Mouse (Mus musculus): ENCODE results near the gene Hmgb2. TPM values are rescaled to one million over a fixed set of nuclear protein-coding genes. Genes with fewer than 3 reads are reported as not detected.

The Hmgb2 gene
- polyA plus RNA-seq, 1 experiment from 2014 or later = 210 TPM

GRCm38 (mm10) chr8:57538601-57539000, 26.9 kb downstream of the Hmgb2 start:
- H3K4me2 ChIP-seq (replicated peaks) = no peak overlapping the region
- no peaks in the 10 kb centered on the region for H3K9me3 ChIP-seq
- 88% methylated on average over 7 of the region's 7 CpGs for whole genome bisulfite sequencing
- no peaks in the 10 kb centered on the region for H3K4me1 ChIP-seq (replicated peaks)
- H3K9ac ChIP-seq (replicated peaks) = no peak overlapping the region
- no peak for ATAC-seq
- no peak overlapping the region for H3K4me3 ChIP-seq (replicated peaks)
- H3K27me3 ChIP-seq = no peaks in the 10 kb centered on the region
- peaks cover 15% of the 10 kb centered on the region for H3K36me3 ChIP-seq
- no peak overlapping the region for H3K27ac ChIP-seq

- no peak overlapping the region for H3K4me2 ChIP-seq (replicated peaks)
- H3K27me3 ChIP-seq = no peaks in the 10 kb centered on the region
- H3K27ac ChIP-seq = no peak overlapping the region
- no peak overlapping the region for H3K9ac ChIP-seq (replicated peaks)
- WGBS = 47% methylated on average over 12 of the region's 12 CpGs
- no peaks in the 10 kb centered on the region for H3K4me1 ChIP-seq (replicated peaks)
- H3K9me3 ChIP-seq = no peaks in the 10 kb centered on the region
- ATAC-seq = peak; percentile 66
- no peak overlapping the region for H3K4me3 ChIP-seq (replicated peaks)
- peaks cover 10% of the 10 kb centered on the region for H3K36me3 ChIP-seq
These were observed 28.6 kb downstream of the Hmgb2 start for GRCm38 (mm10) chr8:57540110-57540838.

- Histone ChIP-seq H3K36me3 (peaks cover 6% of the 10 kb centered on the region), H3K4me1 (replicated peaks) (no peaks in the 10 kb centered on the region), H3K27ac (no peak overlapping the region), H3K27me3 (no peaks in the 10 kb centered on the region), H3K9ac (replicated peaks) (no peak overlapping the region), H3K4me2 (replicated peaks) (no peak overlapping the region), H3K9me3 (no peaks in the 10 kb centered on the region), H3K4me3 (replicated peaks) (no peak overlapping the region)
- ATAC-seq = no peak
- WGBS = 92% methylated on average over 11 of the region's 11 CpGs
These were observed 29.2 kb downstream of the Hmgb2 start for GRCm38 (mm10) chr8:57540951-57541350.

DNA sequence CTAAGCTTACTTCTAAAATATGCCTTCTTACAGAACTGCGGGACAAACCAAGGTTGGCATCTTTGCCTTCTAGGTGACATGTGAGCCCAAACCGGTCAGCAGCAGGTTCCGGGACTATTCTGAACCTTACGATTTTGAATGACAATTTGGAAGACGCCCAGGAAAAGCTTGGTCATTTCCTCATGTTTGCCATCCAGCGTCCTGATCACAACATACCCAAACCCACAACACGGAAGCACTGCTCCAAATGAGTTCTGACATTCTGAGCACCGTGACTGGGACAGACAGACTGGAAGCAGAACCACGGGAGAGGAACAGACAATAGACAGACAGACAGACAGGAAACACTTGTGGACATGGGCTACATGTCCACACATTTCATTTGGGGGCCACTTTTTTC, 29.7 kb downstream of the Hmgb2 start:
- H3K9me3 ChIP-seq = no peaks in the 10 kb centered on the region
- no peaks in the 10 kb centered on the region for H3K4me1 ChIP-seq (replicated peaks)
- no peak for ATAC-seq
- H3K9ac ChIP-seq (replicated peaks) = no peak overlapping the region
- no peak overlapping the region for H3K4me3 ChIP-seq (replicated peaks)
- H3K27me3 ChIP-seq = no peaks in the 10 kb centered on the region
- peaks cover 1% of the 10 kb centered on the region for H3K36me3 ChIP-seq
- no peak overlapping the region for H3K27ac ChIP-seq
- 91% methylated on average over 9 of the region's 9 CpGs for WGBS
- no peak overlapping the region for H3K4me2 ChIP-seq (replicated peaks)

GRCm38 (mm10) chr8:57546401-57546800, 34.7 kb downstream of the Hmgb2 start:
- ATAC-seq = no peak
- H3K27me3 ChIP-seq = no peaks in the 10 kb centered on the region
- no peak overlapping the region for H3K9ac ChIP-seq (replicated peaks)
- H3K4me1 ChIP-seq (replicated peaks) = no peaks in the 10 kb centered on the region
- H3K9me3 ChIP-seq = no peaks in the 10 kb centered on the region
- no peak overlapping the region for H3K27ac ChIP-seq
- 91% methylated on average over 3 of the region's 3 CpGs for WGBS
- H3K4me3 ChIP-seq (replicated peaks) = no peak overlapping the region
- no peak overlapping the region for H3K4me2 ChIP-seq (replicated peaks)
- no peaks in the 10 kb centered on the region for H3K36me3 ChIP-seq

- Histone ChIP-seq H3K27ac (no peak overlapping the region), H3K27me3 (no peaks in the 10 kb centered on the region), H3K4me1 (replicated peaks) (no peaks in the 10 kb centered on the region), H3K4me2 (replicated peaks) (no peak overlapping the region), H3K4me3 (replicated peaks) (no peak overlapping the region), H3K9ac (replicated peaks) (no peak overlapping the region), H3K9me3 (no peaks in the 10 kb centered on the region), H3K36me3 (no peaks in the 10 kb centered on the region)
- WGBS = 80% methylated on average over 3 of the region's 3 CpGs
- no peak for ATAC-seq
These were observed 35.1 kb downstream of the Hmgb2 start for GRCm38 (mm10) chr8:57546834-57547233.

GRCm38 (mm10) chr8:57547581-57547980, 35.9 kb downstream of the Hmgb2 start:
- no peak for ATAC-seq
- H3K4me2 ChIP-seq (replicated peaks) = no peak overlapping the region
- WGBS = 65% methylated on average over 12 of the region's 12 CpGs
- H3K4me1 ChIP-seq (replicated peaks) = no peaks in the 10 kb centered on the region
- no peaks in the 10 kb centered on the region for H3K36me3 ChIP-seq
- H3K9ac ChIP-seq (replicated peaks) = no peak overlapping the region
- no peak overlapping the region for H3K4me3 ChIP-seq (replicated peaks)
- H3K27me3 ChIP-seq = no peaks in the 10 kb centered on the region
- H3K9me3 ChIP-seq = no peaks in the 10 kb centered on the region
- H3K27ac ChIP-seq = no peak overlapping the region

- no peak for ATAC-seq
- Histone ChIP-seq H3K27ac (no peak overlapping the region), H3K4me2 (replicated peaks) (no peak overlapping the region), H3K4me3 (replicated peaks) (no peak overlapping the region), H3K36me3 (no peaks in the 10 kb centered on the region), H3K9me3 (no peaks in the 10 kb centered on the region), H3K27me3 (no peaks in the 10 kb centered on the region), H3K4me1 (replicated peaks) (no peaks in the 10 kb centered on the region), H3K9ac (replicated peaks) (no peak overlapping the region)
- WGBS = 90% methylated on average over 14 of the region's 14 CpGs
These were observed 40.7 kb downstream of the Hmgb2 start for GRCm38 (mm10) chr8:57552102-57553032.

- H3K27me3 ChIP-seq = no peaks in the 10 kb centered on the region
- no peak overlapping the region for H3K4me3 ChIP-seq (replicated peaks)
- H3K27ac ChIP-seq = no peak overlapping the region
- no peak for ATAC-seq
- no peaks in the 10 kb centered on the region for H3K9me3 ChIP-seq
- H3K4me2 ChIP-seq (replicated peaks) = no peak overlapping the region
- no peaks in the 10 kb centered on the region for H3K36me3 ChIP-seq
- no peaks in the 10 kb centered on the region for H3K4me1 ChIP-seq (replicated peaks)
- WGBS = 86% methylated on average over 9 of the region's 9 CpGs
- no peak overlapping the region for H3K9ac ChIP-seq (replicated peaks)
These were observed 49.2 kb downstream of the Hmgb2 start for GRCm38 (mm10) chr8:57560926-57561325.

- H3K9ac ChIP-seq (replicated peaks) = no peak overlapping the region
- no peaks in the 10 kb centered on the region for H3K36me3 ChIP-seq
- H3K4me1 ChIP-seq (replicated peaks) = peaks cover 6% of the 10 kb centered on the region
- no peak overlapping the region for H3K4me2 ChIP-seq (replicated peaks)
- WGBS = 93% methylated on average over 3 of the region's 3 CpGs
- ATAC-seq = no peak
- no peaks in the 10 kb centered on the region for H3K27me3 ChIP-seq
- H3K9me3 ChIP-seq = no peaks in the 10 kb centered on the region
- H3K4me3 ChIP-seq (replicated peaks) = no peak overlapping the region
- no peak overlapping the region for H3K27ac ChIP-seq
These were observed 51.0 kb downstream of the Hmgb2 start for GRCm38 (mm10) chr8:57562741-57563140.

- H3K27ac ChIP-seq = no peak overlapping the region
- no peaks in the 10 kb centered on the region for H3K27me3 ChIP-seq
- H3K36me3 ChIP-seq = no peaks in the 10 kb centered on the region
- no peak overlapping the region for H3K4me2 ChIP-seq (replicated peaks)
- 95% methylated on average over 15 of the region's 15 CpGs for WGBS
- no peak for ATAC-seq
- no peak overlapping the region for H3K9ac ChIP-seq (replicated peaks)
- H3K4me3 ChIP-seq (replicated peaks) = no peak overlapping the region
- peaks cover 10% of the 10 kb centered on the region for H3K4me1 ChIP-seq (replicated peaks)
- no peaks in the 10 kb centered on the region for H3K9me3 ChIP-seq
These were observed 52.0 kb downstream of the Hmgb2 start for GRCm38 (mm10) chr8:57563726-57564125.

DNA sequence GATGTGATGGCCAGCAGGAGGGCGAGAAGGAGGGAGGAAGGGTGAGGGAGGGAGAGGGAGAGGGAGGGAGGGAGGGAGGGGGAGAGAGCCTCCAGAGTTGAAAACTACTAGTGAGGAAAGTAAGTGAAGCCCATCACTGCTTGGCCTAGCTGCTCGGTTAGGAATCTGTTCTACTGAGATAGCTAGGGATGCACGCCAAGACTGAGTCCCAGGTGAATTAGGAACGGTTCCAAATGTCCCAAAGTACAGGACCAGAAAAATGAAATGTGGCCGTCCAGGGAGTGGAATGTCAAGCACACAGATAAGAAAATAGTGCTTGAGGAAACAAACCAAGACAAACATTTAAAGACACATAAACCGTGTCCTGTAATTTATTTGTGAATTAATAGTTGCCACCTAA, 53.3 kb downstream of the Hmgb2 start:
- H3K36me3 ChIP-seq = no peaks in the 10 kb centered on the region
- no peak overlapping the region for H3K27ac ChIP-seq
- H3K9ac ChIP-seq (replicated peaks) = no peak overlapping the region
- H3K4me1 ChIP-seq (replicated peaks) = peaks cover 16% of the 10 kb centered on the region
- WGBS = 90% methylated on average over 6 of the region's 6 CpGs
- H3K4me3 ChIP-seq (replicated peaks) = no peak overlapping the region
- no peaks in the 10 kb centered on the region for H3K9me3 ChIP-seq
- no peaks in the 10 kb centered on the region for H3K27me3 ChIP-seq
- no peak overlapping the region for H3K4me2 ChIP-seq (replicated peaks)
- ATAC-seq = no peak
